Mouse (Mus musculus) heart, embryonic 12.5 days (tissue): ENCODE results near the gene Tmem94. TPM values are rescaled to one million over a fixed set of nuclear protein-coding genes. Genes with fewer than 3 reads are reported as not detected.

Source experiments
- ATAC-seq: fragments of 200-750 bp; cut with Nextera tagmentation; 2 replicates; pipeline ENCODE4 v1.8.0; 2017; ENCODE audit warnings: moderate TSS enrichment, moderate library complexity; ENCODE audit not compliant: insufficient number of reproducible peaks, low FRiP score
- H3K27ac ChIP-seq: fragments of 300-500 bp; sonication (generic); 2 replicates; pipeline ENCODE4 v1.5.1; 2016; ENCODE audit warnings: mild to moderate bottlenecking, moderate library complexity; ENCODE audit not compliant: poor library complexity, severe bottlenecking
- H3K27me3 ChIP-seq: fragments of 300-500 bp; sonication (generic); replicated peaks from 2 replicates; pipeline ENCODE4 v1.6.1; 2016; ENCODE audit warnings: mild to moderate bottlenecking, moderate library complexity
- H3K36me3 ChIP-seq: fragments of 300-500 bp; sonication (generic); 2 replicates; pipeline ENCODE4 v1.6.1; 2016; ENCODE audit warnings: mild to moderate bottlenecking, moderate library complexity
- H3K4me1 ChIP-seq: fragments of 300-500 bp; sonication (generic); replicated peaks from 2 replicates; pipeline ENCODE4 v1.6.1; 2016; ENCODE audit warnings: mild to moderate bottlenecking
- H3K4me2 ChIP-seq: fragments of 300-500 bp; sonication (generic); 2 replicates; pipeline ENCODE4 v1.6.1; 2016; ENCODE audit warnings: mild to moderate bottlenecking, moderate library complexity
- H3K4me3 ChIP-seq: fragments of 300-500 bp; sonication (generic); 2 replicates; pipeline ENCODE4 v1.5.1; 2016; ENCODE audit warnings: mild to moderate bottlenecking
- H3K9ac ChIP-seq: fragments of 300-500 bp; sonication (generic); 2 replicates; pipeline ENCODE4 v1.6.1; 2016; ENCODE audit warnings: mild to moderate bottlenecking, moderate library complexity
- H3K9me3 ChIP-seq: fragments of 300-500 bp; sonication (generic); replicated peaks from 2 replicates; pipeline ENCODE4 v1.6.1; 2016; ENCODE audit warnings: mild to moderate bottlenecking, moderate library complexity
- WGBS: fragments of 180-500 bp; shearing (Covaris S2); methylation state at CpG from one replicate; pipeline ENCODE4 v1.1.7; 2016; 5-methylcytosine and 5-hydroxymethylcytosine counted together
- polyA plus RNA-seq: library from polyadenylated mRNA; unstranded; fragments of >200 nt; fragmentation: Nextera tagmentation; extraction: Ambion mirVana; gene quantifications from 2 replicates; pipeline ENCODE4 v1.2.1, GENCODE M21; 2016

Tmem94 gene
- polyA plus RNA-seq, 1 experiment from 2014 or later: 52.4 TPM

- Histone ChIP-seq H3K36me3 (peaks cover 58% of the 10 kb centered on the region), H3K27ac (no peak overlapping the region)
- 88% methylated on average over 16 of the region's 16 CpGs for WGBS
These were observed 54.8 kb downstream of the Tmem94 start for GRCm38 (mm10) chr11:115819915-115820623.

DNA sequence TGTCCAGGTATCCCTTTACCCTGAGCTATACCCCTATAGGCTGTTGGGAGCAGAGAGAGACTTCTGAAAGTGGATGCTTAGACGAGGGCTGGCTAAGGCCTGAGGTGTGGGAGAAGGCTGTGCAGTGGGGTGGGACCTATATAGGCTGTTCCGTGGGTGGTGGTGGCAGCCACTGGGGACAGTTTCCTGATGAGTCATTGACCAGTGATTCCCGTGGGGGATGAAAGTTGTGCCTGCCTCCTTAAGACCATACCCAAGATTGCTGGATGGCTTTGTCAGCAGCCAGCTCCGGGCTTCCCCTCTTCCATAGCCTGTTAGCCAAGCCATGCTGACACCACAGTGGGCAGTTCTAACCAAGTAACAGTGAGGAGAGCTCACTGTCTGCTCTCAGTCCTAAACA lies 55.8 kb downstream of the Tmem94 start:
- Histone ChIP-seq H3K9ac (no peak overlapping the region), H3K27me3 (no peaks in the 10 kb centered on the region), H3K9me3 (no peaks in the 10 kb centered on the region), H3K4me3 (no peak overlapping the region), H3K4me2 (no peak overlapping the region), H3K36me3 (peaks cover 58% of the 10 kb centered on the region), H3K27ac (no peak overlapping the region), H3K4me1 (peaks cover 21% of the 10 kb centered on the region)
- WGBS: 66% methylated on average over 4 of the region's 4 CpGs
- no peak for ATAC-seq

More at GRCm38 (mm10) chr11:115819915-115820623, 54.8 kb downstream of the Tmem94 start:
- no peak overlapping the region for H3K9ac ChIP-seq
- no peak overlapping the region for H3K4me3 ChIP-seq
- no peak overlapping the region for H3K4me2 ChIP-seq
- no peaks in the 10 kb centered on the region for H3K27me3 ChIP-seq
- ATAC-seq: no peak
- peaks cover 26% of the 10 kb centered on the region for H3K4me1 ChIP-seq
- H3K9me3 ChIP-seq: no peaks in the 10 kb centered on the region

DNA sequence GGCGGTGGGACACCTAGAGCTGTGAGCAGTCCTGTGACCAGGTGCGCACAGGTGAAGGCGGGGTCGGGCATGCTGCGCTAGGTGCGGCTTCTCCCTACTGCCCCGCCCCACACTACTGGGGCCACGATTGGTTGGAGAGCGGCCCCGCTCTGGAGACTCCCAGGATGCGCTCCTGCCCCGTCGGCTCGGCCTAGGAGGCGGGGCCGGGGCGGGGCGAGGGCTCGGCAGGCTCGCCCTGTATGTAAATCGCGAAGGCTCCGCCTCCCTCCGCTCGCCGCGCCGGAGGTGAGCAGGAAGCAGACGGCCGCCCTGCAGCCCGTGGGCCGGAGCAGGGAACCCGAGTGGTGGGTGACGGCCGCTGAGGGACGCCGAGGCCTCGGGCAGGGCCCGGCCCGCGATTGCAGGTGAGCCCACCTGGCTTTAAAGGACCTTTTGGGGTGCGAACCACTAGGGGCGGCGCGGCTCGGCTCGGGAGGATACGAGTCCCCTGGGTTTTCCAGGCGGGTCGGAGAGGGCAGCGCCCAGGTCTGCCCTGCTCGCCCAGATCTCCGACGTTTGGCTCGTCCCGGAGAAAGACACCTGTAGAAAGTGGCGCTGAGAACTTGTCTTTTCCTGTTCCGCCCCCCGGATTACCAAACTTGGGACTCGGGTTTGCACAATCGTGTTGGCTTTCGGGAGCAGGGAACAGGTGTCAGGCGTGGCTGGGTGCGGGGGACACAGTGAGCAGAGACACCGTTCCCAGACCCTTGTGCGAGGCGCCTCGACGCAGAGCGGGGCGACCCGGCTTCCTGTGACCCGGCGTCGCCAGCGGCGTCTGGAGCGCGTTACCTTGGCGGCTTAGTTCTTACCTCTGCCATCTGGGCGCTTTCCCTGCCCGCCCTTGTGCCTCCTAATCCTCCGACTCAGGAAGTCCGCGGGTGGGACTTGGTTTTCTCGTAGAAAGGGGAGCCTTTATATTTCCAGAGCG lies 58.8 kb downstream of the Tmem94 start, which contains the start of gene Llgl2:
TSS of gene Llgl2 (plus strand) at position 276 of the 967 bp plus-strand sequence.
- Histone ChIP-seq H3K4me3 (peak within 1 kb of the TSS; percentile 67), H3K4me2 (peak within 1 kb of the TSS; percentile 96), H3K36me3 (peaks cover 35% of the 10 kb centered on the region), H3K4me1 (peaks cover 33% of the 10 kb centered on the region), H3K9me3 (no peaks in the 10 kb centered on the region), H3K9ac (peak within 1 kb of the TSS; percentile 71), H3K27ac (no peak within 1 kb of the TSS), H3K27me3 (no peaks in the 10 kb centered on the region)
- under 1% methylated on average over 87 of the region's 87 CpGs for WGBS
- peak; percentile 95 for ATAC-seq

DNA sequence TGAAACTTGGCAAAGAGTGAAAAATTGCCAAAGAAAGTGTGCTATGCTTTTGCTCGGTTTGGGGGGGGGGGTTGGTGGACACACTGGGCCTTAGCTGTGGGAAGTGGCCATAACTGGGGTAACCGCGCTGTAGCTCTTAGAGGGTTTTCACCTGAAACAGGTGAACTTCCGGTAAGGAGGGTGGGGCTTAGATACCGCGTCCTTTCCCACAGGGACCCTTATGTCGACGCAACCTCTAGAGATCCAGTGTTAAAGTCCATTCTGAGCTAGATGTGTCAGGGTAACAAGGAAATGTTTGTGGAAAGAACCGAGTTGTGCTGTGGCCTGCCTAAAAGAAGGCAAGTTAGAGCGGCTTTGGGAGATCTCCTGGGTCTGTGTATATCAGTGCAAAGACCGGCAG lies 59.6 kb downstream of the Tmem94 start:
- Histone ChIP-seq H3K4me3 (peak overlapping the region; percentile 67), H3K27me3 (no peaks in the 10 kb centered on the region), H3K27ac (no peak overlapping the region), H3K9ac (peak overlapping the region; percentile 71), H3K9me3 (no peaks in the 10 kb centered on the region), H3K4me2 (peak overlapping the region; percentile 96), H3K36me3 (peaks cover 30% of the 10 kb centered on the region), H3K4me1 (peaks cover 41% of the 10 kb centered on the region)
- ATAC-seq: no peak
- 17% methylated on average over 11 of the region's 11 CpGs for WGBS

DNA sequence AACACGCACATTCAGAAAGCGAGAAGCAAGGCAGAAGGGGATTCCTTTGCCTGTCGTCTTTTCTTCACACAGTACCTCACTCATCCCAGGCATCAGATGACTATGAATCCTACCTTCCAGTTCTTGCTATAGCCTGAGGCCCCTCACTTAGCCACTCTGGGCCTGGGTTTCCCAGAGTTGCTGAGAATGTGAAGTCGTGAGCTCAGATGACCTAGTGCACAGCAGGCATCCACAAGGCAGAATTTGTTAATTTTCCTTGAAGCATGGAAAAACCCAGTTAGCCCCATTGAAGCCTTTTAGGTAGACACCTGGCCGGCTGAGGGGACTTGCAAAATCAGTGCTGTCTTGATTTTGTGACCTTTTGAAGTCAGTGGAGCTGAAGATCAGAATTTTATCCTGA lies 61.3 kb downstream of the Tmem94 start:
- H3K4me3 ChIP-seq: no peak overlapping the region
- H3K27me3 ChIP-seq: no peaks in the 10 kb centered on the region
- peaks cover 58% of the 10 kb centered on the region for H3K4me1 ChIP-seq
- peaks cover 13% of the 10 kb centered on the region for H3K36me3 ChIP-seq
- H3K27ac ChIP-seq: no peak overlapping the region
- ATAC-seq: no peak
- 56% methylated on average over 5 of the region's 5 CpGs for WGBS
- H3K4me2 ChIP-seq: no peak overlapping the region
- no peak overlapping the region for H3K9ac ChIP-seq
- no peaks in the 10 kb centered on the region for H3K9me3 ChIP-seq

GRCm38 (mm10) chr11:115827624-115828023 lies 62.4 kb downstream of the Tmem94 start:
- Histone ChIP-seq H3K9me3 (no peaks in the 10 kb centered on the region), H3K27ac (no peak overlapping the region), H3K4me1 (peaks cover 69% of the 10 kb centered on the region), H3K4me2 (no peak overlapping the region), H3K4me3 (no peak overlapping the region), H3K27me3 (no peaks in the 10 kb centered on the region), H3K36me3 (peaks cover 2% of the 10 kb centered on the region), H3K9ac (peak overlapping the region; percentile 21; the same call in 1 of the 2 replicates)
- ATAC-seq: no peak
- 87% methylated on average over 6 of the region's 6 CpGs for WGBS

- H3K4me3 ChIP-seq: no peak overlapping the region
- peak overlapping the region; percentile 45 for H3K27ac ChIP-seq
- H3K9ac ChIP-seq: no peak overlapping the region; the same call in 1 of the 2 replicates
- peaks cover 77% of the 10 kb centered on the region for H3K4me1 ChIP-seq
- WGBS: 49% methylated on average over 4 of the region's 4 CpGs
- no peaks in the 10 kb centered on the region for H3K9me3 ChIP-seq
- ATAC-seq: no peak; the same call in 1 of the 2 replicates
- no peaks in the 10 kb centered on the region for H3K36me3 ChIP-seq
- no peaks in the 10 kb centered on the region for H3K27me3 ChIP-seq
- no peak overlapping the region for H3K4me2 ChIP-seq
These were observed 63.8 kb downstream of the Tmem94 start for GRCm38 (mm10) chr11:115829036-115829435.

DNA sequence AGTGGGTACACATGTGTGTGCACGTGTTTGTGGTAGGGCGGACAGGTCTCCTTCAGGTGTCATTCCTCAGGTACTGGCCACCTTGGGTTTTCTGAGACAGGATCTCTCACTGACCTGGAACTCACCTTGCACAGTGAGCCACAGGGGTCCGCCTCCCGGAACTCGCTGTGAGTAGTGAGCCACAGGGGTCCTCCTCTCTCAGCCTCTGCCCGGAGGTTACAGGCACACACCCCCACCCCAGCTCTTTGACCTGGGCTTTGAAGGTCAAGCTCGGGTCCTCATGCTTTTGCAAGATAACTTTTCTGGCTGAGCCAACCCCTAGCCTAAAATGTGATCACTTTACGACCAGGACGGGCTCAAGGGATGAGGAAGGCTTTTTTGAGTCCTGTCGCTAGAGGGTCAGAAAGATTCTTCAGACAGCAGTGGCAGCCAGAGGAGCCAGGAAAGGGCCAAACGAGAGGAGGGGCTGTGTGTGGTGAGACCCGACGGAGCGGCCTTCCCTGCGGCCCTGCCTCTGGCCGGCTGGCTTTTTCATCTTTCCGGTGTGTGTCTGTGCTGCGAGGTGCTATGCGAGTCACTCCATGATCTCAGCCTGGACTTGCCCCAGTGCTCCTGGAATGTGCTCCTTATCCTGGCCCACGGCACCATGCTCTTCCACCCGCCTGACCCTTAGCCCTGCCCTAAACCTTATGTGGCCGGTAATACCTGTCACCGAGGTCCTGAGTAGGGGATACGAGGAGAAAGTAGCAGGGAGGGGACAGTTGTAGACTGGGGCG lies 65.5 kb downstream of the Tmem94 start:
- WGBS: 16% methylated on average over 25 of the region's 25 CpGs

DNA sequence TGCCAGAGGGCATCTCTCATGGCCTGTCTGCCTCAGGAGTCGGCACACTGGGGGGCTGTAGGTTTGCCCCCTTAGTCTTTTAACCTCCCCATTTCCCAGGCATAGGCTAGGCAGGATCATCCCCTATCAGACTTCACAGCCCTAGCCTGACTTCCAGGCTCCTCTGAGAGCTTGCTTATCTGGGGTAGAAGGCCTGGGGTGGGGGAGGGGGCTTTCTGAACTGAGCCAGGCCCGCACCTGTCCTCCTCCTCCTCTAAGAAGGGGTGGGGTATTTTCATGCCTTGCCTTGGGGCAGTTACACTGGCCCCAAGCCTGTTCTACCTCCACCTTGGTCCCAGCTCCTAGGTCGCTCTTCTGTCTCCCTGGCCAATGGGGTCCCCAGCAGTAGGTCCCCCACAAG lies 66.3 kb downstream of the Tmem94 start:
- peak overlapping the region; percentile 41 for H3K4me2 ChIP-seq
- 23% methylated on average over 3 of the region's 3 CpGs for WGBS

More for the DNA sequence above, 65.5 kb downstream of the Tmem94 start:
- Histone ChIP-seq H3K27ac (peak overlapping the region; percentile 91), H3K27me3 (no peaks in the 10 kb centered on the region), H3K9ac (peak overlapping the region; percentile 42), H3K4me2 (peak overlapping the region; percentile 41), H3K4me3 (no peak overlapping the region), H3K4me1 (peaks cover 77% of the 10 kb centered on the region), H3K9me3 (no peaks in the 10 kb centered on the region), H3K36me3 (no peaks in the 10 kb centered on the region)
- ATAC-seq: no peak

GRCm38 (mm10) chr11:115832064-115832463 lies 66.8 kb downstream of the Tmem94 start:
- Histone ChIP-seq H3K4me3 (no peak overlapping the region), H3K27me3 (no peaks in the 10 kb centered on the region), H3K27ac (peak overlapping the region; percentile 91), H3K9me3 (no peaks in the 10 kb centered on the region), H3K4me1 (peaks cover 86% of the 10 kb centered on the region), H3K4me2 (peak overlapping the region; percentile 41), H3K9ac (peak overlapping the region; percentile 42; the same call in 1 of the 2 replicates), H3K36me3 (no peaks in the 10 kb centered on the region)
- no peak for ATAC-seq
- WGBS: 56% methylated on average over 6 of the region's 6 CpGs

More for the DNA sequence above, 66.3 kb downstream of the Tmem94 start:
- peak; percentile 39; the same call in 1 of the 2 replicates for ATAC-seq
- Histone ChIP-seq H3K27ac (peak overlapping the region; percentile 91), H3K27me3 (no peaks in the 10 kb centered on the region), H3K9ac (peak overlapping the region; percentile 42; the same call in 1 of the 2 replicates), H3K4me3 (no peak overlapping the region), H3K36me3 (no peaks in the 10 kb centered on the region), H3K9me3 (no peaks in the 10 kb centered on the region), H3K4me1 (peaks cover 82% of the 10 kb centered on the region)
